Mouse (Mus musculus) cortical plate, adult 2 months (tissue): ENCODE results near the gene Gins1. TPM values are rescaled to one million over a fixed set of nuclear protein-coding genes. Genes with fewer than 3 reads are reported as not detected.
A peak's percentile ranks its signal among the peaks of the same experiment; 100 is the strongest.

Experiments
- H3K27ac ChIP-seq: fragments of 200-500 bp; 2 replicates; pipeline ENCODE4 v1.5.1; 2012; ENCODE audit warnings: low read length, control low read depth, inconsistent platforms; ENCODE audit not compliant: insufficient read depth
- H3K4me1 ChIP-seq: fragments of 200-500 bp; 2 replicates; pipeline ENCODE4 v1.6.1; 2011; ENCODE audit warnings: low read length; ENCODE audit not compliant: control insufficient read depth, insufficient read depth
- H3K4me3 ChIP-seq: fragments of 200-500 bp; 2 replicates; pipeline ENCODE4 v1.5.1; 2011; ENCODE audit warnings: mild to moderate bottlenecking, low read length, control low read depth; ENCODE audit not compliant: insufficient read depth
- CTCF ChIP-seq: fragments of 200-500 bp; IDR thresholded peaks from 2 replicates; pipeline ENCODE4 v1.5.1; 2011; ENCODE audit warnings: mild to moderate bottlenecking, control low read depth, low read length; ENCODE audit not compliant: insufficient read depth; ENCODE audit errors: extremely low read depth
- POLR2A ChIP-seq: fragments of 200-500 bp; IDR thresholded peaks from 2 replicates; pipeline ENCODE4 v1.6.1; 2011; ENCODE audit warnings: mild to moderate bottlenecking, low read length, control low read depth; ENCODE audit not compliant: insufficient read depth; ENCODE audit errors: extremely low read depth
- polyA plus RNA-seq: library from polyadenylated mRNA; depleted of rRNA; stranded (reverse); fragments of >200 nt; gene quantifications from 2 replicates; pipeline ENCODE4 v1.2.3, GENCODE M21; 2012

The Gins1 gene
- polyA plus RNA-seq, 1 experiment = 1.9 TPM

- TF ChIP-seq CTCF = no peak
- no peak for TF ChIP-seq POLR2A
- Histone ChIP-seq H3K4me1 (no peaks in the 10 kb centered on the region), H3K27ac (no peak overlapping the region), H3K4me3 (no peak overlapping the region)
These were observed 44.9 kb downstream of the Gins1 start for GRCm38 (mm10) chr2:150950056-150950455.

DNA sequence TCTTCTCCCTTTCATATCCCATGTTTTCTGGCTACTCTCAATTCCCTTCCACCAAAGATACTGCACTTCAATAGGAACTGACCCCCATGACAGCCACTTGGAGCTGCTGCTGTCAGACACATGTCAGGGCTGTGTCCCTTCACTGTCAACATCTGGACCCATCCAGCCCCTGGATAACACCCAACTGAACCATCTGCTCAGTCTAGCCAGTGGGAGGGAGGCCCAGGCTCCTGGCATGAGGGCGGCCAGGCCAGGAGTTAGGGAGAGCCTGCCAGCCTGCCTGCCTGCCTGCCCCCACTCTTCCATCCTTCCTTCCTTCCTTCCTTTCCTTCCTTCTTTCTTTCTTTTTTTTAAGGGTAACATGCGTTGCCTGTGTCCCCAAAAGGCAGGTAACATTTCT, 46.0 kb downstream of the Gins1 start:
- H3K27ac ChIP-seq = no peak overlapping the region
- no peaks in the 10 kb centered on the region for H3K4me1 ChIP-seq
- TF ChIP-seq POLR2A (no peak), CTCF (no peak)
- no peak overlapping the region for H3K4me3 ChIP-seq

DNA sequence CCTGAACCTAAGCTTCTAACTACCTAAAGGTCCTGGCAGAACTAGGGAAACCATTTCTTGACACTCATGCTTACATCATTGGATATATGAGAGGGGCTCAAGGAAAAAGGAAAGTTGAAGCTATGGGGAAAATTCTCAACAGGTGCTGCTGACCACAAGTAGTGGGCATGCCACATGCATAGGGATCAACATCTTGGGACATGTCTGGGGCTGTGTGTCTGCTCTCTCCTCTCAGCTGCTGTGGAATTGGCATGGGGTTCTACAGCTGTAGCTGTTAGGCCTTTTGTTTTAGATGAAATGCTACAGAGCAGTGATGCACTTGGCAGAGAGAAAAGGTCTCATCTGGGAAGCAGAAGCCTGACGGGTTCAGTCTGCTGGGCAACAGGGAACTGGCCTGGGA, 50.7 kb downstream of the Gins1 start:
- Histone ChIP-seq H3K4me3 (no peak overlapping the region), H3K4me1 (no peaks in the 10 kb centered on the region), H3K27ac (no peak overlapping the region)
- TF ChIP-seq POLR2A = no peak
- no peak for TF ChIP-seq CTCF

- no peaks in the 10 kb centered on the region for H3K4me1 ChIP-seq
- no peak overlapping the region for H3K4me3 ChIP-seq
- TF ChIP-seq CTCF (no peak), POLR2A (peak; percentile 43; the same call in 1 of the 2 replicates)
- no peak overlapping the region for H3K27ac ChIP-seq
These were observed 54.3 kb downstream of the Gins1 start for GRCm38 (mm10) chr2:150959521-150959920.

DNA sequence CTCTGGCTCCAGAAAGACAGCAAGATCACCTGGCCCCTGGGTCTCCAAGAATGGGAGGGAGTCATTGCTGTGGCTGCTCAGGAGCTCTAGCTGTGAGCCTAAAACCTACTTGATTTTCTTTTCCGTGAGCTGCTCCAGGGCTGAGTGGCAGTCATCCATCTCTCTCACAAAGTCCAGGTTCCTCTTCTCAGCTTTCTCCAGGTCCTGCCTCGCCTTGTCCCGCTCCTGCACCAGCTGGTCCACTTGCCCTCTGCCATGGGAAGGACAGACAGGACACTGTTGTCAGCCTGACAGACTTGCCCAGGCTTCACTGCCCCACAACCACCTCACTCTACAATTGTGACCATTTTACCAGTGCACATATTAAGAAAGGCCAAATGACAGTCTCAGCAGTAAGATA, 58.0 kb downstream of the Gins1 start:
- Histone ChIP-seq H3K27ac (no peak overlapping the region), H3K4me3 (no peak overlapping the region), H3K4me1 (no peaks in the 10 kb centered on the region)
- TF ChIP-seq POLR2A (no peak), CTCF (no peak)

- no peak for TF ChIP-seq CTCF
- TF ChIP-seq POLR2A = no peak
- no peak overlapping the region for H3K27ac ChIP-seq
- H3K4me1 ChIP-seq = no peaks in the 10 kb centered on the region
- H3K4me3 ChIP-seq = no peak overlapping the region
These were observed 59.4 kb downstream of the Gins1 start for GRCm38 (mm10) chr2:150964641-150965040.

- Histone ChIP-seq H3K4me3 (no peak overlapping the region), H3K27ac (no peak overlapping the region), H3K4me1 (no peaks in the 10 kb centered on the region)
- TF ChIP-seq CTCF (no peak), POLR2A (no peak)
These were observed 60.8 kb downstream of the Gins1 start for GRCm38 (mm10) chr2:150965951-150966350.

DNA sequence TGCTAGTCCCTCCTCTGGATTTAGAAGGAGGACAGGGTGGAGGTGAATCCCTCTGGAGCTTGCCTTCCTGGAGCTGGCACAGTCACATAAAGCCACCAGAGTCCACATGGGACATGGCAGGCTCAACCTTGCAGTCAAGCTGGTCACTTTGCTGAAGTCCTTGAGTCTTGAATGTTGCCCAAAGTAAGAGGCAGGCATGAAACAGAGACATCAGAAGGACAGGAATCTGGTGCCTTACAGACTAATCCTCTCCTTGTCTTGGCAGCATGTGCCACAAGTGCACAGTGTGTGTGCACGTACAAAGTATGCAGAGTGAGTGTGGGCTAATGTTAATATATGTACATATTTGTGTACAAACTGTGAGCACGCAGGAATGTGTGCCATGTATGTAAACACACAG, 62.3 kb downstream of the Gins1 start:
- Histone ChIP-seq H3K4me1 (no peaks in the 10 kb centered on the region), H3K4me3 (no peak overlapping the region), H3K27ac (no peak overlapping the region)
- TF ChIP-seq CTCF = no peak
- TF ChIP-seq POLR2A = no peak

DNA sequence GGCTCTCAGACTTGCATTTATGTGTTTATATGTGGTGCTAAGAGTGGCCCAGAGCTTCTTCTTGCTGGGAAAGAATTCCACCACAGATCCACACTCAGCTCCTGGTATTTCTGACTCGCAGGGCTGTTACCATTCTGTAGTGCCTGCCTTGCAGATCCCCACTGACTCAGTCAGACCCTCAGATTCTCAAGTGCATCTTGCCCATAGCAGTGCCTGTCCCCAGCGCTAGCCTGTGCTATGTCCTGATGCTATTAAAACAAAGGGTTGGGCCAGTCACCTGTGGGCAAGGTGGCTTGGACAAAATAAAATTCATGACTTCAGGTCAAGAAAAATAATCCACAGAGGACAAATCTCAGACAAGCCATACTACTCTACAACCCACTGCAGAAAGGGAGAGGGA, 64.0 kb downstream of the Gins1 start:
- Histone ChIP-seq H3K27ac (no peak overlapping the region), H3K4me3 (no peak overlapping the region), H3K4me1 (no peaks in the 10 kb centered on the region)
- TF ChIP-seq CTCF (no peak), POLR2A (no peak)

DNA sequence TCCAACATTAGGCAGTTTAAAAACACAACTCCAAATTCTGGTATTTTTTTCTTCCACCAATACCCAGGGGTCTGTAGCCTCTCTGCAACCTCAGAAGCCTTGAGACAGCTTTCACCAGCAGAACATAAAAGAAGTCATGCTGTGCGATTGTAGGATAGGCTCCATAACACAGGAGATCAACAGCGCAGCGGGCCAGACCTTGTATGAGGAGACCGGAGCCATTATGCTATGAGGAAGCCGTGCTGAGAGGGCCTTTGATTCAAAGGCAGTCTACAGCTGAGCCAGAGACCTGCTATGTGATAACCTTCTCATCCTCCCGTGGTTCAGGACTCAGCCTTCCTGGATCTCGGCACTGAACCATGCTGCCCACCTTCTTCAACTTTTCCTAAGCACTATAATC, 66.7 kb downstream of the Gins1 start:
- Histone ChIP-seq H3K4me3 (no peak overlapping the region), H3K27ac (no peak overlapping the region)
- no peak for TF ChIP-seq CTCF
- TF ChIP-seq POLR2A = no peak

GRCm38 (mm10) chr2:150972681-150973080, 67.5 kb downstream of the Gins1 start:
- Histone ChIP-seq H3K4me3 (no peak overlapping the region), H3K4me1 (no peaks in the 10 kb centered on the region), H3K27ac (no peak overlapping the region)
- TF ChIP-seq CTCF (no peak), POLR2A (no peak)

More for the DNA sequence above, 66.7 kb downstream of the Gins1 start:
- no peaks in the 10 kb centered on the region for H3K4me1 ChIP-seq
